Mouse (Mus musculus) heart, adult 2 months (tissue): ENCODE data around the gene Tut1. TPM values are rescaled to one million over a fixed set of nuclear protein-coding genes. Genes with fewer than 3 reads are reported as not detected.

Experiments used
- DNase-seq, 2 experiments: peaks; one replicate each; pipeline ENCODE4 v3.0.0; 2021
- H3K27ac ChIP-seq: fragments of 200-600 bp; 2 replicates; pipeline ENCODE4 v1.8.1; 2022
- H3K27me3 ChIP-seq: fragments of 200-500 bp; 2 replicates; pipeline ENCODE4 v1.6.1; 2012; ENCODE audit warnings: mild to moderate bottlenecking, low read length, inconsistent platforms, mixed read lengths; ENCODE audit not compliant: control insufficient read depth, insufficient read depth
- H3K36me3 ChIP-seq: fragments of 200-500 bp; 2 replicates; pipeline ENCODE4 v1.6.1; 2012; ENCODE audit warnings: low read length, inconsistent platforms; ENCODE audit not compliant: control insufficient read depth, insufficient read depth
- H3K4me1 ChIP-seq: fragments of 200-500 bp; 2 replicates; pipeline ENCODE4 v1.6.1; 2011; ENCODE audit warnings: low read length; ENCODE audit not compliant: control insufficient read depth, insufficient read depth
- H3K4me3 ChIP-seq: fragments of 200-600 bp; 2 replicates; pipeline ENCODE4 v1.8.1; 2022
- H3K79me2 ChIP-seq: fragments of 200-500 bp; replicated peaks from 2 replicates; pipeline ENCODE4 v1.6.1; 2012; ENCODE audit warnings: mild to moderate bottlenecking, inconsistent platforms, low read length, moderate library complexity, mixed read lengths; ENCODE audit not compliant: control insufficient read depth, insufficient read depth
- H3K9ac ChIP-seq: fragments of 200-500 bp; 2 replicates; pipeline ENCODE4 v1.6.1; 2012; ENCODE audit warnings: low read depth, mild to moderate bottlenecking, control low read depth, inconsistent platforms, low read length, mixed read lengths
- CTCF ChIP-seq: fragments of 200-600 bp; IDR thresholded peaks from 2 replicates; pipeline ENCODE4 v1.8.1; 2022; ENCODE audit warnings: antibody characterized with exemption, mild to moderate bottlenecking, moderate library complexity
- EP300 ChIP-seq: fragments of 200-500 bp; IDR thresholded peaks from 2 replicates; pipeline ENCODE4 v1.6.1; 2011; ENCODE audit warnings: low read depth, low read length, control low read depth; ENCODE audit not compliant: insufficient read depth
- POLR2A ChIP-seq: fragments of 200-500 bp; IDR thresholded peaks from 2 replicates; pipeline ENCODE4 v1.6.1; 2011; ENCODE audit warnings: mild to moderate bottlenecking, low read depth, low read length, control low read depth; ENCODE audit not compliant: insufficient read depth
- WGBS: fragments of 180-500 bp; shearing (Covaris S2); methylation state at CpG from one replicate; pipeline ENCODE4 v1.1.7; 2018; 5-methylcytosine and 5-hydroxymethylcytosine counted together
- intact Hi-C: fragments of 180-260 bp; cut with DNase I; formaldehyde crosslinking; loops from one replicate; pipeline ENCODE4 v1.15.1; 2025
- polyA plus RNA-seq: library from polyadenylated mRNA; depleted of rRNA; stranded (reverse); fragments of >200 nt; gene quantifications from 2 replicates; pipeline ENCODE4 v1.2.3, GENCODE M21; 2012
- total RNA-seq, 2 experiments: library from RNA; stranded (reverse); gene quantifications; 2 replicates each; pipeline ENCODE4 v1.2.3; 2021

Gene Tut1
- total and polyA plus RNA-seq, 3 experiments = 7.2 to 9.4 (median 8.5) TPM

DNA sequence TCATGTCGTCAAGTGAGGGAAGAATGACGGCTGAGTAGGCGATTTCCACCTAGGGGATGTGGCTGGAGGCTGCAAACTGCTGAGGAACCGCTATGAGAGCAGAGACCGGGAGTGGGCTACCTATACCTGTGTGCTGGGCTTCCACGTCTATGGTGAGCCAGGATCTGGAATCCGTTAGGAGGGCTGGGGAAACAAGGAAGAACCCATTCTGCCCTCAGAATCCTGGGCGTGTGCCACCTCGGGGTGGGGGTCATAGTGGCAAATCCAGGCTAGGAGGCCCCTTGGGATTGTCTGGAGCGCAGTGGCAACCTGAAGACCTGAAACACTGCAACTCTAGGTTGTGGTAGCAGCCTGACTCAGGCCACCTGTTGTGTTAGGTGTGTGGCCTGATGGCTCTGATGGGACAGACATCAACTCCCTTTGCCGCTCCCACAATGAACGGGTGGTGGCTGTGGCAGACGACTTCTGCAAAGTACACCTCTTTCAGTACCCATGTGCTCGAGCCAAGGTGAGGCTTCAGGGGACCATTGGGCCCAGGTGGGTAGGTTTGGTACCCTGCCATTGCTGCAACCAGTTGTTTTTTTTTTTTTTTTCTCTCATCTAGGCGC, 13.0 kb upstream of the Tut1 start:
- Histone ChIP-seq H3K36me3 (peaks cover 11% of the 10 kb centered on the region), H3K27me3 (no peaks in the 10 kb centered on the region), H3K4me3 (no peak overlapping the region), H3K9ac (no peak overlapping the region), H3K27ac (no peak overlapping the region), H3K79me2 (0 out of 2 replicates have a peak, but pooled peaks cover 2% of the 10 kb centered on the region), H3K4me1 (peaks cover 6% of the 10 kb centered on the region)
- TF ChIP-seq EP300 = no peak
- TF ChIP-seq POLR2A = no peak
- no peak for TF ChIP-seq CTCF
- 86% methylated on average over 15 of the region's 15 CpGs for WGBS
- intact Hi-C loops = loop anchor here (1.0 kb wide), 2 partner anchors 11 to 13 kb away; partner anchors contain the start of genes Eml3, Rom1 and Tut1
- no peak for DNase-seq

DNA sequence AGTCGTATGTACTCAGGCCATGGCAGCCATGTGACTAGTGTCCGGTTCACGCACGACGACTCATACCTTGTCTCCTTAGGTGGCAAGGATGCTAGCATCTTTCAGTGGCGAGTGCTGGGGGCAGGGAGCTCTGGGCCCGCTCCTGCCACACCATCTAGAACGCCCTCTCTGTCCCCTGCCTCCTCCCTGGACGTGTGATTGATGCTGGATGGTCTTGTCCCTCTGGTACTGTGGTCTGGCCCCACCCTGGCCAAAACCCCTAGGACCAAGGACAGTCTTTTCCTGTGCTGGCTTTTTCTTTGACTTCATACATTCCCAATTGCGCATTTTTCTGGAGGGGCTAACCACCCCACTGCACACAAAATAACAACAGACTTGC, 12.5 kb upstream of the Tut1 start:
- intact Hi-C loops = loop anchor here (1.0 kb wide), 2 partner anchors 12 kb away; partner anchors contain the start of genes Eml3, Rom1 and Tut1
- no peaks in the 10 kb centered on the region for H3K27me3 ChIP-seq
- H3K79me2 ChIP-seq = 0 out of 2 replicates have a peak, but pooled peaks cover 2% of the 10 kb centered on the region
- H3K36me3 ChIP-seq = peaks cover 11% of the 10 kb centered on the region
- no peak for DNase-seq
- 49% methylated on average over 10 of the region's 10 CpGs for WGBS
- H3K4me1 ChIP-seq = peaks cover 6% of the 10 kb centered on the region
- H3K4me3 ChIP-seq = peak overlapping the region; percentile 97
- H3K9ac ChIP-seq = peak overlapping the region; percentile 27
- TF ChIP-seq EP300 = no peak
- TF ChIP-seq POLR2A = no peak
- H3K27ac ChIP-seq = peak overlapping the region; percentile 92

DNA sequence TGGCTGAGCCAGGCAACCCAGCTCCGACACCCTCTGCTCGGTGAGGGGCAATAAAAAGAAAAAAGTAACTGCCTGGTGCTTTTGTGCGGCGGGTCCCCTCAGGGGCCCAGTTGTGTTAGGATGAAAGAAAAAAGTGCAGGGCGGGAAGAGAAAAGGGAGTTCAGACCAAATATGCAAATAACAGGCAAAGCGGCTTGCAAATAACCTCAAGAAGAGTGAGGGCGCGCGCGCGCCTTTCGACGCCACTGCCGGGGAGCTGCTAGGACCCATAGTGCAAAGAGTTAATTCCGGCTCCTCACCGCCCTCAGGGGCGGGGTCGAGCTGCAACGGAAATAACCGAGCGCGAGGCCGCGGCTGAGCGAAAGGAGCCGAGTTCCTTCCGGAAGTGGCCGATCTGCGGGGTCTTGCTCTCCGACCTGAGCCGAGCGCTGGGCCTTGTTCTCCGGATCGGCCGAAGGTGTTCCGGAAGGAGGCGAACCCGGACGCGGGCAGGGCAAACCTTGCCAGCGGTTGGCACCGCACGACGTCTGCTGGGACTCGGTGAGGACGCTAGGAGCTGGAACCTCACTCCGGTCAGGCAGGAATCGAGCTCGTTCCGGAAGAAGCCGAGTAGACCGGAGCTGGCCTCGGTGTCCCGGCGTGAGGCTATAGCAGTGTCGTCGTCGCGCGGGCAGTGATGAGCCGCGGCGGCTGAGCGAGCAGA, 12.0 kb upstream of the Tut1 start, which contains the start of gene Mta2:
Gene Mta2 (plus strand): TSS at position 361 of the 703 bp plus-strand sequence.
- TF ChIP-seq EP300 = no peak
- peak; percentile 82 for TF ChIP-seq POLR2A
- intact Hi-C loops = loop anchor here (1.0 kb wide), 2 partner anchors 12 kb away; partner anchors contain the start of genes Eml3, Rom1 and Tut1
- H3K4me1 ChIP-seq = peaks cover 6% of the 10 kb centered on the region
- H3K27ac ChIP-seq = peak within 1 kb of the TSS; percentile 92
- H3K79me2 ChIP-seq = 0 out of 2 replicates have a peak, but pooled peaks cover 2% of the 10 kb centered on the region
- H3K4me3 ChIP-seq = peak within 1 kb of the TSS; percentile 97
- peak; percentile 96 for DNase-seq
- peak within 1 kb of the TSS; percentile 90 for H3K9ac ChIP-seq
- H3K27me3 ChIP-seq = no peaks in the 10 kb centered on the region
- WGBS = under 1% methylated on average over 64 of the region's 64 CpGs
- H3K36me3 ChIP-seq = peaks cover 11% of the 10 kb centered on the region

DNA sequence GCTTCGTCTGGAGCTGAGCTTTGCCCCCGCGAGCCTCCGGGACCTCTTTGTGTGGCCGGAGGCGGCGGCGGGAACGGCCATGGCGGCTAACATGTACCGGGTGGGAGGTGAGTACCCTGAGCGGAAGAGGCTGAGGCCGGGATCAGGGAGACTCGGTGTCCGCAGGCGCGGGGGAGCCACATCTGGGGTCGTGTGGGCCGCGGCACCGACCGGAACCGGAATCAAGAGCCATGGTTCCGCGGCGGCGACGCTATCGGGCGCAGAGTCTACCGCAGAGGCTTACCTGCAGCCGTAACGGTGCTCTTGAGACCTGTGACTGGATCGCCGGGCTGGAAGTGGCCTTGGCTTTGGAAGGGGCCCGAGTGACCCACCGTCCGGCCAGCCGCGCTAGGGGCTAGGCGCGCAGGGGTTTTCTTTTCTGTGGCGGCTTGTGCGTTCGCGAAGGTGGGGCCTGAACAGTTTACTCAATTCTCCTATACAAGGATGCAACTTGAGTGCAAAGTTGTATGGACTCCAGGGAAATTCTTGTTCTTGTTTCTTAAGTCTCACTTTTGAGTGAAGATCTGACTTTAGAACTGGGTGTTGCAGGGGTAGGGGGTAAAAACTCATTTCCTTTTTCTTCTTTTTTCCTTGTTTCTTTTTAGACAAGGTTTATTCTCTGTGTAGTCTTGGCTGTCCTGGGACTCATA, 11.2 kb upstream of the Tut1 start:
- intact Hi-C loops = no loop called here

DNA sequence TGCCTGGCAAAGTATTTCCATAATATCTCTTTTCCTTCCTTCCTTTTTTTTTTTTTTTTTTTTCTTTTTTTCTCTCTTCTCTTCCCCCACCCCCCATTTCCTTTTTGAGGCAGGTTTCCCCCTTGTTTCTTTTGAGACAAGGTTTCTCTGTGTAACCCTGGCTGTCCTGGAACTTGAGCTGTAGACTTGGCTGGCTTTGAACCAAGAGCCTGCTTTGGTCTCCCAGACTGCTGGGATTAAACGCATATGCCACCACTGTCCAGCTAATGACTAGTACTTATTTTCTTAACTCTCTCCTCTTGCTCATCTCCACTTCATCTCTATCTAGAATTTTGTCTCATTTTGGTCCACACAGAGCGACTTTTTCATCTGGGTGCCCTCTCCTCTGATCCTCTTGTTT, 10.6 kb upstream of the Tut1 start:
- intact Hi-C loops = no loop called here
- no peak for DNase-seq
- Histone ChIP-seq H3K27ac (no peak overlapping the region; the same call in 1 of the 2 replicates), H3K9ac (no peak overlapping the region), H3K36me3 (peaks cover 11% of the 10 kb centered on the region), H3K4me3 (peak overlapping the region; percentile 97), H3K4me1 (peaks cover 6% of the 10 kb centered on the region), H3K79me2 (0 out of 2 replicates have a peak, but pooled peaks cover 2% of the 10 kb centered on the region), H3K27me3 (no peaks in the 10 kb centered on the region)
- 45% methylated on average over 2 of the region's 2 CpGs for WGBS
- no peak for TF ChIP-seq POLR2A
- TF ChIP-seq EP300 = no peak
- TF ChIP-seq CTCF = no peak

More for the DNA sequence above, 11.2 kb upstream of the Tut1 start:
- no peak for TF ChIP-seq CTCF
- no peak for TF ChIP-seq POLR2A
- TF ChIP-seq EP300 = 0 out of 2 replicates have a peak, but pooled peaks have one; percentile 11
- Histone ChIP-seq H3K27me3 (no peaks in the 10 kb centered on the region), H3K4me3 (peak overlapping the region; percentile 97), H3K4me1 (peaks cover 6% of the 10 kb centered on the region), H3K9ac (peak overlapping the region; percentile 90), H3K27ac (peak overlapping the region; percentile 92), H3K36me3 (peaks cover 11% of the 10 kb centered on the region), H3K79me2 (0 out of 2 replicates have a peak, but pooled peaks cover 2% of the 10 kb centered on the region)
- DNase-seq = no peak
- under 1% methylated on average over 46 of the region's 46 CpGs for WGBS
